10 mouse cellular contexts compared by ENCODE assay signal in the genomic region with DNA sequence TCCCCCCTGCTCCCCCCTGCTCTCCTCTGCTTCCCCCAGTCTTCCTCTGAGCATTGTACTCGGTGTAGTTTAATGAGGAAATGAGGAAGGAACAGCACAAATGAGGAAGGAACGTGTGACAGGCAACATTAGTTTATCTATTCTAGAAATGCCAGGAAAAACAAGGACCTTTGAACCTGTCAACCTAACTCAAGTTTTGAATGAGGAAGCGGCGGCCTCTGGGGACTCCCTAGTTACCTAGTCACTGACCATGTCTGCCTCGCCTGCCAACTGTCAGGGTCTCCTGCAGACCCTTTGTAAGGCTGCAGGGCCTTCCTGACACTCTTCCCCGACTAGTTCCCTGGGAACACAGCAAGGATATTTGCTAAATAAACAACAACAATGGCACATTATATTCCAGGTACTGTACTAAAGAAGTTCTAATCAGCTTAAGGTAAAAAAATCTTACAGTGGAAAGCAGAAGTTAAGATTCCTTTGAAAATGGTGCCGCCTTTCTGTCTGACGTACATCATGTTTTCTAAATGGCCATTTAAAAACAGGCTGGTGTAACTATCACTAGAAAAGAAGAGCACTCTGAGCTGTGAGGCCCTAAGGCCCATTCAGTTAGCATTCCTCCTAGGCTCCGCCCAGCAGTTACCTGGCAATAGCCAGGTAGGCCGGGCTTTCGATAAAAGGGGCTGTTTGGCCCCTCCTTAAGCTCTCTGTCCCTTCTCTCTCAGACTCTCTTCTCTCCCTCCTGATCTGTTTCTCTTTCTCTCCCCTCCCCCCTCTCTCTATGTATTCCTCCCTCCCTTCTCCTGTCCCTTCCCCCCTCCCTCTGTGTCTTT. TPM values are rescaled to one million over a fixed set of nuclear protein-coding genes. Genes with fewer than 3 reads are reported as not detected.
DNase-seq lines count a peak whose midpoint lies in the region; ATAC-seq and TF ChIP-seq lines count a peak whose summit lies in the region.
"Had no signal": no experiment of that assay in that cellular context is flagged by ENCODE, and none has a peak within 500 bp of the region (broad histone marks: within the 10 kb centered on the region; RNA-seq: fewer than 3 reads in every experiment).

No protein-coding gene starts in this region.

- no peak overlapping the region for H3K4me3 ChIP-seq in liver, postnatal 0 days (ENCODE audit: low read depth, low read length)
- H3K4me3 ChIP-seq: midbrain, embryonic 13.5 days had no signal

- no peak for TF ChIP-seq EP300 in liver, postnatal 0 days (IDR thresholded peaks at IDR 0.05; ENCODE audit: low read depth)

- ATAC-seq in liver, postnatal 0 days: peak; percentile 13; the same call in 1 of the 2 replicates
- ATAC-seq: midbrain, embryonic 13.5 days had no signal

- DNase-seq in spleen, adult 12 weeks (ENCODE audit: low spot score): peak; percentile 54
- DNase-seq in spleen, postnatal 4 days (ENCODE audit: low spot score in 2 of 2): no peak
- peak; percentile 46 for DNase-seq in kidney, adult 18-20 months
- peak; percentile 41 for DNase-seq in liver, postnatal 0 days
- no peak for DNase-seq in layer of hippocampus, adult 11-12 months (ENCODE audit: low spot score)
- no peak for DNase-seq in cerebellum, adult 9-10 months
- no peak for DNase-seq in thymus, postnatal 4 days
- no peak for DNase-seq in urinary bladder, postnatal 25 days (ENCODE audit: low spot score)
- DNase-seq: gastrocnemius, postnatal 14 days had no signal

- no peaks in the 10 kb centered on the region for H3K9me3 ChIP-seq in liver, postnatal 0 days (ENCODE audit: low read length)
- H3K9me3 ChIP-seq: midbrain, embryonic 13.5 days had no signal

- H3K4me2 ChIP-seq in liver, postnatal 0 days (ENCODE audit: low read depth, low read length): peak overlapping the region; percentile 34
- H3K4me2 ChIP-seq: midbrain, embryonic 13.5 days had no signal

- H3K27ac ChIP-seq in liver, postnatal 0 days (ENCODE audit: low read depth): peak overlapping the region; percentile 87
- H3K27ac ChIP-seq: midbrain, embryonic 13.5 days had no signal

- 25% methylated on average over 11 of the region's 11 CpGs for WGBS in liver, postnatal 0 days (ENCODE audit: insufficient replicate concordance)

- H3K27me3 ChIP-seq in liver, postnatal 0 days (ENCODE audit: insufficient read depth, low read length): no peaks in the 10 kb centered on the region
- H3K27me3 ChIP-seq: midbrain, embryonic 13.5 days had no signal

- peaks cover 35% of the 10 kb centered on the region for H3K4me1 ChIP-seq in liver, postnatal 0 days (ENCODE audit: insufficient read depth)

- H3K9ac ChIP-seq in liver, postnatal 0 days (replicated peaks): peak overlapping the region; percentile 38; the same call in 1 of the 2 replicates
- H3K9ac ChIP-seq: midbrain, embryonic 13.5 days had no signal

- H3K36me3 ChIP-seq in liver, postnatal 0 days (replicated peaks; ENCODE audit: insufficient read depth, low read length): peaks cover 18% of the 10 kb centered on the region

- no peak for TF ChIP-seq CTCF in liver, postnatal 0 days (IDR thresholded peaks at IDR 0.05; ENCODE audit: low read depth)

RNA-seq across cellular contexts. Expression of a gene that starts 39.0 kb away (rescaled TPM):
- polyA plus RNA-seq in liver, postnatal 0 days (2015; fragmentation: Nextera tagmentation; extraction: Ambion mirVana): 9.4 and 11.9 TPM in 2 replicates

Comparison
In these comparisons a context has a peak if more than half of its experiments do, and no peak if none do; other contexts are left out.
1. DNase-seq: peak in spleen, adult 12 weeks (single experiment), kidney, adult 18-20 months (single experiment) and liver, postnatal 0 days (single experiment); none in spleen, postnatal 4 days (0 of 2), layer of hippocampus, adult 11-12 months (single experiment), cerebellum, adult 9-10 months (single experiment), thymus, postnatal 4 days (single experiment) and urinary bladder, postnatal 25 days (single experiment).